In genomic region chr5:64236561-64236960, GRCm38 (mm10) we compare ENCODE assay signal across 21 mouse cellular contexts.
DNase-seq lines count a peak whose midpoint lies in the region; ATAC-seq and TF ChIP-seq lines count a peak whose summit lies in the region.
"Had no signal": no experiment of that assay in that cellular context is flagged by ENCODE, and none has a peak within 500 bp of the region (broad histone marks: within the 10 kb centered on the region; RNA-seq: fewer than 3 reads in every experiment).

No protein-coding gene starts in this region.

- peaks cover 89% of the 10 kb centered on the region for H3K4me1 ChIP-seq in heart, embryonic 13.5 days
- H3K4me1 ChIP-seq in lung, embryonic 14.5 days (ENCODE audit: insufficient read depth): peaks cover 9% of the 10 kb centered on the region; the same call in 1 of the 2 replicates
- H3K4me1 ChIP-seq in lung, adult 2 months (ENCODE audit: control insufficient read depth, insufficient read depth, low read length): peaks cover 5% of the 10 kb centered on the region; the same call in 1 of the 2 replicates
- no peaks in the 10 kb centered on the region for H3K4me1 ChIP-seq in hindbrain, embryonic 11.5 days (replicated peaks; ENCODE audit: control insufficient read depth, insufficient read depth, low read length)

- TF ChIP-seq CTCF in lung, embryonic 14.5 days (IDR thresholded peaks at IDR 0.05; ENCODE audit: low read depth): no peak
- TF ChIP-seq CTCF in lung, adult 2 months (IDR thresholded peaks at IDR 0.05; ENCODE audit: insufficient read depth, low read length): no peak

- H3K4me3 ChIP-seq in heart, embryonic 13.5 days: no peak overlapping the region
- H3K4me3 ChIP-seq in lung, embryonic 14.5 days (ENCODE audit: low read depth, low read length): no peak overlapping the region
- H3K4me3 ChIP-seq in lung, adult 2 months (replicated peaks; ENCODE audit: extremely low read depth, low read depth, low read length): no peak overlapping the region
- no peak overlapping the region for H3K4me3 ChIP-seq in hindbrain, embryonic 11.5 days (ENCODE audit: low read depth, low read length)
- H3K4me3 ChIP-seq: hindbrain, embryonic 13.5 days; kidney, embryonic 15.5 days; megakaryocyte, embryonic 14.5 days; neural tube, embryonic 13.5 days had no signal

- 0 out of 2 replicates have a peak overlapping the region, but pooled peaks have one; percentile 3 for H3K9ac ChIP-seq in heart, embryonic 13.5 days
- H3K9ac ChIP-seq in lung, embryonic 14.5 days: no peak overlapping the region
- H3K9ac ChIP-seq in hindbrain, embryonic 11.5 days (ENCODE audit: low read depth, low read length): no peak overlapping the region
- H3K9ac ChIP-seq: hindbrain, embryonic 13.5 days; kidney, embryonic 15.5 days; neural tube, embryonic 13.5 days had no signal

- peak; percentile 26 for DNase-seq in gastrocnemius, adult 18-20 months (ENCODE audit: low spot score)
- no peak for DNase-seq in gastrocnemius, postnatal 4 days (ENCODE audit: low spot score in 2 of 2)
- DNase-seq in heart, adult 8-10 months (ENCODE audit: low spot score): no peak
- peak; percentile 59 for DNase-seq in lung, embryonic 14.5 days
- DNase-seq in lung, adult 2 months: no peak
- peak; percentile 39 to 85 for DNase-seq in lung, postnatal 4 days
- no peak for DNase-seq in hindbrain, embryonic 11.5 days (ENCODE audit: low spot score)
- DNase-seq: adrenal gland, postnatal 14 days; cerebellum, adult 11-12 months; cerebellum, postnatal 25 days; embryo, embryonic 11 days; gastrocnemius, postnatal 36 days; midbrain, embryonic 14.5 days; thymus, postnatal 25 days had no signal

- H3K27ac ChIP-seq in heart, embryonic 13.5 days (replicated peaks): peak overlapping the region; percentile 56; the same call in 1 of the 2 replicates
- no peak overlapping the region for H3K27ac ChIP-seq in lung, embryonic 14.5 days (ENCODE audit: low read depth)
- no peak overlapping the region for H3K27ac ChIP-seq in hindbrain, embryonic 11.5 days (ENCODE audit: low read depth, low read length)
- H3K27ac ChIP-seq: hindbrain, embryonic 13.5 days; neural tube, embryonic 13.5 days had no signal

- TF ChIP-seq POLR2A in lung, adult 2 months (IDR thresholded peaks at IDR 0.05; ENCODE audit: borderline replicate concordance, extremely low read depth, low read depth, low read length): no peak

- 27% methylated on average over 7 of the region's 7 CpGs for WGBS in heart, embryonic 13.5 days
- WGBS in lung, embryonic 14.5 days: 33% methylated on average over 7 of the region's 7 CpGs
- 54% methylated on average over 7 of the region's 7 CpGs for WGBS in lung, adult 2 months
- WGBS in hindbrain, embryonic 11.5 days: 62% methylated on average over 7 of the region's 7 CpGs

- H3K27me3 ChIP-seq in heart, embryonic 13.5 days (replicated peaks): no peaks in the 10 kb centered on the region
- H3K27me3 ChIP-seq in lung, embryonic 14.5 days (ENCODE audit: insufficient read depth, low read length): no peaks in the 10 kb centered on the region
- H3K27me3 ChIP-seq in hindbrain, embryonic 11.5 days (ENCODE audit: control insufficient read depth, insufficient read depth, low read length): no peaks in the 10 kb centered on the region
- H3K27me3 ChIP-seq: CH12.LX; hindbrain, embryonic 13.5 days; kidney, embryonic 15.5 days; megakaryocyte, embryonic 14.5 days; neural tube, embryonic 13.5 days had no signal

- H3K36me3 ChIP-seq in heart, embryonic 13.5 days: no peaks in the 10 kb centered on the region
- no peaks in the 10 kb centered on the region for H3K36me3 ChIP-seq in lung, embryonic 14.5 days (ENCODE audit: insufficient read depth)
- no peaks in the 10 kb centered on the region for H3K36me3 ChIP-seq in hindbrain, embryonic 11.5 days (ENCODE audit: control insufficient read depth, insufficient read depth, low read length)
- H3K36me3 ChIP-seq: hindbrain, embryonic 13.5 days; kidney, embryonic 15.5 days; neural tube, embryonic 13.5 days had no signal

- no peaks in the 10 kb centered on the region for H3K9me3 ChIP-seq in heart, embryonic 13.5 days
- no peaks in the 10 kb centered on the region for H3K9me3 ChIP-seq in lung, embryonic 14.5 days (ENCODE audit: low read depth, low read length)
- H3K9me3 ChIP-seq in hindbrain, embryonic 11.5 days (ENCODE audit: control insufficient read depth, low read length): no peaks in the 10 kb centered on the region
- H3K9me3 ChIP-seq: hindbrain, embryonic 13.5 days; kidney, embryonic 15.5 days; megakaryocyte, embryonic 14.5 days; neural tube, embryonic 13.5 days had no signal

- peak overlapping the region; percentile 0; the same call in 1 of the 2 replicates for H3K4me2 ChIP-seq in heart, embryonic 13.5 days
- H3K4me2 ChIP-seq in lung, embryonic 14.5 days: no peak overlapping the region
- H3K4me2 ChIP-seq in hindbrain, embryonic 11.5 days (replicated peaks; ENCODE audit: low read depth, low read length): no peak overlapping the region
- H3K4me2 ChIP-seq: hindbrain, embryonic 13.5 days; kidney, embryonic 15.5 days; neural tube, embryonic 13.5 days had no signal

- no peak for ATAC-seq in heart, embryonic 13.5 days (ENCODE audit: extremely low read depth, insufficient number of reproducible peaks, low FRiP score, low TSS enrichment)
- 0 out of 2 replicates have a peak, but pooled peaks have one; percentile 9 for ATAC-seq in lung, embryonic 14.5 days (ENCODE audit: insufficient read depth)
- no peak for ATAC-seq in hindbrain, embryonic 11.5 days (ENCODE audit: low FRiP score)
- ATAC-seq: inflammation-experienced regulatory T-cells, adult 6 months had no signal

Comparison
In these comparisons a context has a peak if more than half of its experiments do, and no peak if none do; other contexts are left out.
1. DNase-seq: peak in gastrocnemius, adult 18-20 months (single experiment), lung, embryonic 14.5 days (single experiment) and lung, postnatal 4 days (2 of 2); none in gastrocnemius, postnatal 4 days (0 of 2), heart, adult 8-10 months (single experiment), lung, adult 2 months (single experiment) and hindbrain, embryonic 11.5 days (single experiment).